Mouse (Mus musculus): ENCODE data around the gene Hist3h2a. TPM values are rescaled to one million over a fixed set of nuclear protein-coding genes. Genes with fewer than 3 reads are reported as not detected.
"Not testable (repeated sequence)": the region's sequence is repeated elsewhere in the genome, so short reads cannot be mapped to it uniquely, and the experiment has no call there.

Gene Hist3h2a
- total RNA-seq, 2 experiments from 2014 or later = 10.5 to 11.3 TPM

- Histone ChIP-seq H3K4me3 (no peak overlapping the region; the same call in 1 of the 2 replicates), H3K27ac (no peak overlapping the region)
- intact Hi-C loops (cut with DNase I) = no loop called here
Observed at GRCm38 (mm10) chr11:58949480-58950431, 4.7 kb upstream of the Hist3h2a start.

GRCm38 (mm10) chr11:58951210-58951609, 3.3 kb upstream of the Hist3h2a start:
- no peak overlapping the region for H3K4me3 ChIP-seq
- intact Hi-C loops (cut with DNase I) = no loop called here
- H3K27ac ChIP-seq = no peak overlapping the region
- no peak for DNase-seq
- no peak for TF ChIP-seq CTCF (IDR thresholded peaks at IDR 0.05)

More at GRCm38 (mm10) chr11:58949480-58950431, 4.7 kb upstream of the Hist3h2a start:
- TF ChIP-seq CTCF (IDR thresholded peaks at IDR 0.05) = no peak
- DNase-seq = no peak

GRCm38 (mm10) chr11:58953351-58954169, 925 bp upstream of the Hist3h2a start:
- peak; percentile 53 for DNase-seq
- H3K4me3 ChIP-seq = peak overlapping the region; percentile 97
- intact Hi-C loops (cut with DNase I) = no loop called here
- TF ChIP-seq CTCF (IDR thresholded peaks at IDR 0.05) = no peak
- H3K27ac ChIP-seq = peak overlapping the region; percentile 99

DNA sequence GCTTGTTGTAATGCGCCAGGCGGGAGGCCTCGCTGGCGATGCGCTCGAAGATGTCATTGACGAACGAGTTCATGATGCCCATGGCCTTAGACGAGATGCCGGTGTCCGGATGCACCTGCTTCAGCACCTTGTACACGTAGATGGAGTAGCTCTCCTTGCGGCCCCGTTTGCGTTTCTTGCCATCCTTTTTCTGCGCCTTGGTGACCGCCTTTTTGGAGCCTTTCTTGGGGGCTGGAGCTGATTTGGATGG, 390 bp upstream of the Hist3h2a start:
- intact Hi-C loops (cut with DNase I) = not testable (repeated sequence)
- Histone ChIP-seq H3K27ac (peak overlapping the region; percentile 99), H3K4me3 (peak overlapping the region; percentile 97)
- DNase-seq = peak; percentile 49

DNA sequence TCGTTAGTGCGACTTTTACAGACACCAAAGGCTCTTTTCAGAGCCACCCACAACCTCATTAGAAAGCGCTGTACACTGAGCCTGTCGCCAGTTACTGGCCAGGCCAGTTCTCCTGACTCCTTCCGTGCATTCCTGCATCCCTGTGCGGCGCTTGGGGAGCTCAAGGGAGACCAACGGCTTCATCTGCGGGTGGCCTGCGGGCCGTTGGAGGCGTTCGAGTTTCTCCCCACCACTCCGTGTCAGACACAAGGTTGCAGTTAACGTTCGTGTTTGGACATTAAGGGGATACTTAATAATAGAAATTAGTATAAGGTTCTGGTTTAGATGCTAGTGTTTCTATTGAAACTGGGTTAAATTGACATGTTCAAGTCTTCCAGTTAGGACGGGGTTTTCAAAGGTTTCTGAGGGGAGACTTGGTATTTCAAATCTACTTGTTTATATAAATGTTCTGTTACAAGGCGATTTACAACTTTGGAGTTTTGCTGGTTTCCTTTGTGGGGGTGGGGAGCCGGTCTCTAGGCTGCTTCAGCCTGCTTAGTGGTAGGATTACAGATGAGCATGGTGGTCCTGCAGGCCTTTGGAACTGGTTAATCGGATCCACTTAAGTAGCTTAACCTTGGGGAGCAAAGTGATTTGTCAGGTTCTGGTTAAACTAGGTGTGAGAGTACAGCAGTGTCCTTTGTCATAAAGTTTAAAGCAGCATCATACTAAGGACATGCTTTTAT, 820 bp downstream of the Hist3h2a start:
- intact Hi-C loops (cut with DNase I) = loop anchor here (1.0 kb wide), 1 partner anchor 27 kb away; no protein-coding TSS in a partner anchor
- peak; percentile 30; the same call in 1 of the 2 replicates for TF ChIP-seq CTCF (IDR thresholded peaks at IDR 0.05)

DNA sequence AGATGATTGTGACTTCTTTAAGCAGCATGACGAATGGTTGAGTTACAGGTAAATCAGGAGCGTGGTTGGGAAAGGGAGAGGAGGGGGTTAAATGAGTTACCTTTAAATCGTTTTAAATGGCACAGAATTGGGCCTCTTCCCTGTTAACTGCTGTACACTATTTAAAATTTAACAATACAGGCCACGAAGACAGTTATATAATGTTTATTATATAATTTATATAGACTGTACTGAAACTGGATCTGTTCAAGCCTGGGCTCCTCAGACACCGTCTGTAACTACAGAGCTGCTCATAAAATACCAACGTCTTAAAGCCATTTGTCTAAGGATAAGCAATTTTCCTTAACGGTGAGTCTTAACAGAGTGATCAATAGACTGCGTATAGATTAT, 1.4 kb downstream of the Hist3h2a start:
- no peak for DNase-seq
- intact Hi-C loops (cut with DNase I) = loop anchor here (1.0 kb wide), 1 partner anchor 28 kb away; no protein-coding TSS in a partner anchor
- Histone ChIP-seq H3K4me3 (peak overlapping the region; percentile 97), H3K27ac (peak overlapping the region; percentile 99)
- no peak for TF ChIP-seq CTCF (IDR thresholded peaks at IDR 0.05)

More for the DNA sequence above, 820 bp downstream of the Hist3h2a start:
- peak overlapping the region; percentile 99 for H3K27ac ChIP-seq
- peak overlapping the region; percentile 97 for H3K4me3 ChIP-seq
- no peak for DNase-seq

DNA sequence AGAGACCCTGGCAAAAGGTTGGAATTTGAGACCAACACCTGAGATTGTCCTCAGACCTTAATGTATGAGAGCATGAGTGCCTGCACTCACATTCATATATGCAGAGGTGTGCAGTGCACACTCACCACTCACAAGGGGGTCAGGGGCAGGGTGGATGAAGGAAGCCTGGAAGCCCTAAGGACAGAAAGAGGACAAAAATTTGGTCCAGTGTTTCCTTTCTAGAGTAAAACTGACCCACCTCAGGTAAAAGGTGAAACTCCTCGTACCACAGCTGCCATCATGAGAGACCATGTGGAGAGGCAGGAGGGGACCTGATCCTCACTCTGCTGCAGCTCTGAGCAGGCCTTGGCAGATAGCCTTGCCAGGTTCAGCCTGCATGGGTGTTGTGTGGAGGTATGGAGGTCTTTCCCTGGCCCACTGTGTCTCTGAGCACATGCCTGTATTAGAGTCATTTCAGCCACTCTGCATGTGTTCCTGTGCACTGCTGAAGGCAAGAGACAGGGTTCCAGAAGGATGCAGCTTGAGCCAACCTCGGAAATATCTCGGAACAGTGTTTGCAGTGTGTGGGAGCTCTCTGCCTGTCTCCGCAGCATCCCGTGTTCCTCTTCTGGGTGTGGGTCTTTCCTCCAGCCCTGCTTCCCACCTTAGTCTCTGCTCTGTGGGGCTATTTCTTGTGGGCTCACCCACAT, 2.9 kb downstream of the Hist3h2a start:
- DNase-seq = no peak
- intact Hi-C loops (cut with DNase I) = no loop called here
- H3K27ac ChIP-seq = no peak overlapping the region
- peak overlapping the region; percentile 97; the same call in 1 of the 2 replicates for H3K4me3 ChIP-seq
- TF ChIP-seq CTCF (IDR thresholded peaks at IDR 0.05) = no peak

- intact Hi-C loops (cut with DNase I) = no loop called here
- no peak for TF ChIP-seq CTCF (IDR thresholded peaks at IDR 0.05)
Observed at GRCm38 (mm10) chr11:58958536-58958935, 4.1 kb downstream of the Hist3h2a start.

GRCm38 (mm10) chr11:58959186-58959825, 4.8 kb downstream of the Hist3h2a start:
- intact Hi-C loops (cut with DNase I) = no loop called here
- Histone ChIP-seq H3K27ac (peak overlapping the region; percentile 58), H3K4me3 (peak overlapping the region; percentile 74)
- TF ChIP-seq CTCF (IDR thresholded peaks at IDR 0.05) = no peak
- no peak for DNase-seq

More at GRCm38 (mm10) chr11:58958536-58958935, 4.1 kb downstream of the Hist3h2a start:
- no peak for DNase-seq
- no peak overlapping the region for H3K27ac ChIP-seq
- H3K4me3 ChIP-seq = no peak overlapping the region

DNA sequence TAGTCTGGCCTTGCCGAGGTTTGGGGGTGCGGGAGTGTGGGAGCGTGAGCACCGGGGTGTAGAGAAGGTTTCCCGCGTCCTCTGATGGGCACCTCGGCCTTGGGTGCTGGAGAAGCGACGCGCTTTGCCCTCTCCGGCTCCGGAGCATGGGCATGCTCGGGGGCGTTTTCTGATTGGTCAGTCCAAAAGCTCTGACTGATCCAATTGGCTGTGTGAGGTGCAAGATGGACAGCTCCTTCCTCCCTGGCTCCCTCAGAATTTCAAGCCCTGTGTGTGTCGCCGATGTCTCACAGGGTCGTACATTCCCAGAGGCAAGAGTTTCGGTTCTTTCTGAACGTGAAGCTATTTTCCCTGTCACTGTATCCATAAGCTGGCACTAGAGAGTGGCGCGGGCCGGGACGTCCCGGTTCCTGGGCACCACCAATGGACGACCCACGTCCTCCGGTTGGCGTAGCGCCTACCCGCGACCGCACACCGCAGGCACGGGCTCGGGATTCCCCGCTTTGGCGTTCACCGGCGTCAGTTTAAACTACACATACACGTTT, 5.5 kb downstream of the Hist3h2a start:
- peak overlapping the region; percentile 74 for H3K4me3 ChIP-seq
- peak; percentile 81 for DNase-seq
- peak overlapping the region; percentile 58 for H3K27ac ChIP-seq
- peak; percentile 15; the same call in 1 of the 2 replicates for TF ChIP-seq CTCF (IDR thresholded peaks at IDR 0.05)
- intact Hi-C loops (cut with DNase I) = no loop called here

Measured in gastrocnemius, adult 2 months (tissue).